Mouse (Mus musculus) macrophage (primary cell): Measurements from ENCODE around the gene Usp49. TPM values are rescaled to one million over a fixed set of nuclear protein-coding genes. Genes with fewer than 3 reads are reported as not detected.
"Not testable (repeated sequence)": the region's sequence is repeated elsewhere in the genome, so short reads cannot be mapped to it uniquely, and the experiment has no call there.

Experiments used
- H3K27ac ChIP-seq: fragments of 350-480 bp; formaldehyde crosslinking; 2 replicates; pipeline ENCODE4 v1.9.0; 2021
- H3K36me3 ChIP-seq: fragments of 350-480 bp; formaldehyde crosslinking; 2 replicates; pipeline ENCODE4 v1.9.0; 2021; ENCODE audit errors: inconsistent target
- H3K4me3 ChIP-seq: fragments of 350-480 bp; formaldehyde crosslinking; 2 replicates; pipeline ENCODE4 v1.9.0; 2021; ENCODE audit errors: inconsistent target
- H3K79me2 ChIP-seq: fragments of 350-480 bp; formaldehyde crosslinking; 2 replicates; pipeline ENCODE4 v1.9.0; 2021; ENCODE audit errors: inconsistent target
- WGBS: methylation state at CpG from one replicate; pipeline ENCODE4 v1.1.7; 2026; ENCODE audit warnings: inconsistent platforms; ENCODE audit not compliant: missing documents; 5-methylcytosine and 5-hydroxymethylcytosine counted together
- polyA plus RNA-seq: library from polyadenylated mRNA; stranded (reverse); fragments of 250-400 nt; gene quantifications from 3 replicates; pipeline ENCODE4 v1.2.4, GENCODE M21; 2018; ENCODE audit warnings: inconsistent platforms

The Usp49 gene
- polyA plus RNA-seq, 1 experiment from 2014 or later: 2.3 TPM

DNA sequence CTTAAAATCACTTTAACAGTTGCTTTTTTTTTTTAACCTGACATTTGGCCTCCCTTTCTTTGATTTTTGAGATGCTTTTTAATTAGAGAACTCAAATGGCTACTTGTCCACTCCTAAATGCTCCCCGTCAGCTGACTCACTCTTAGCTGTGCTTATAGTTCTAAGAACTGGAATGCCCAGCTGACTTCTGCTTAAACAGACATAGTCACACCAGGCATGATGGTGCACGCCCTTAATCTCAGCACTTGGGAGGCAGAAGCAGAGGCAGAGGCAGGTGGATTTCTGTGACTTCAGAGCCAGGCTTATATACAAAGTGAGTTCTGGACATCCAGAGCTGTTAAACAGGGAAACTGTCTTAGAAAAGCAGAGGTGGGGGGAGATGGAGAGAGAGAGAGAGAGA is 21.5 kb downstream of the Usp49 start:
- Histone ChIP-seq H3K79me2 (no peaks in the 10 kb centered on the region), H3K36me3 (no peaks in the 10 kb centered on the region), H3K4me3 (no peak overlapping the region), H3K27ac (no peak overlapping the region)
- WGBS: 95% methylated on average over 2 of the region's 2 CpGs

GRCm38 (mm10) chr17:47654346-47654745 is 23.9 kb downstream of the Usp49 start:
- H3K27ac ChIP-seq, H3K36me3 ChIP-seq, H3K4me3 ChIP-seq, H3K79me2 ChIP-seq: not testable (repeated sequence)
- WGBS: 94% methylated on average over 8 of the region's 8 CpGs

GRCm38 (mm10) chr17:47655697-47656096 is 25.2 kb downstream of the Usp49 start:
- H3K27ac ChIP-seq: no peak overlapping the region
- H3K4me3 ChIP-seq: no peak overlapping the region
- no peaks in the 10 kb centered on the region for H3K79me2 ChIP-seq
- 96% methylated on average over 5 of the region's 5 CpGs for WGBS
- no peaks in the 10 kb centered on the region for H3K36me3 ChIP-seq

DNA sequence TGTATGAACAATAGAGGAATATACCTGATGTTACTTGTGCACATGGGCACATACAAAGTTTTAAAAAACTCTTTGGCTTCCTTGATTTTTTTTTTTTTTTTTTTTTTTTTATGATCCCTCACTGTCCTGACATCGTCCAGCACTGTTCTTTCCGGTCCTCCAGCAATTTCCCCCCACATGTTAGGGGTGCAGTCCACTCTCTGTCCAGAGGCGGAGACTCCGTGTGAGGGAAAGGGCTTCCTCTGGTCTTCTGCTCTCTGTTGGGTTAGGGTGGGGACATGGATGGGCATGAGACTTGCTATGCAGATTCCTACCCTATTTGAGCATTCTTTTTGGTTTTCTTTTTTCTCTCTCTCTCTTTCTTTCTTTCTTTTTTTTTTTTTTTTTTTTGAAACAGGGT is 27.4 kb downstream of the Usp49 start:
- H3K4me3 ChIP-seq: no peak overlapping the region
- no peaks in the 10 kb centered on the region for H3K36me3 ChIP-seq
- H3K79me2 ChIP-seq: no peaks in the 10 kb centered on the region
- peak overlapping the region; percentile 67 for H3K27ac ChIP-seq
- 94% methylated on average over 4 of the region's 4 CpGs for WGBS

- Histone ChIP-seq H3K36me3 (no peaks in the 10 kb centered on the region), H3K27ac (peak overlapping the region; percentile 67), H3K4me3 (no peak overlapping the region), H3K79me2 (no peaks in the 10 kb centered on the region)
- 22% methylated on average over 3 of the region's 3 CpGs for WGBS
Observed at GRCm38 (mm10) chr17:47658741-47659243, 28.3 kb downstream of the Usp49 start.

- Histone ChIP-seq H3K79me2 (no peaks in the 10 kb centered on the region), H3K4me3 (no peak overlapping the region), H3K27ac (no peak overlapping the region), H3K36me3 (no peaks in the 10 kb centered on the region)
- WGBS: 90% methylated on average over 9 of the region's 9 CpGs
Observed at GRCm38 (mm10) chr17:47663009-47663713, 32.7 kb downstream of the Usp49 start.

- Histone ChIP-seq H3K36me3 (no peaks in the 10 kb centered on the region), H3K27ac (no peak overlapping the region), H3K4me3 (no peak overlapping the region), H3K79me2 (no peaks in the 10 kb centered on the region)
- 83% methylated on average over 7 of the region's 7 CpGs for whole genome bisulfite sequencing
Observed at GRCm38 (mm10) chr17:47664474-47664873, 34.0 kb downstream of the Usp49 start.

DNA sequence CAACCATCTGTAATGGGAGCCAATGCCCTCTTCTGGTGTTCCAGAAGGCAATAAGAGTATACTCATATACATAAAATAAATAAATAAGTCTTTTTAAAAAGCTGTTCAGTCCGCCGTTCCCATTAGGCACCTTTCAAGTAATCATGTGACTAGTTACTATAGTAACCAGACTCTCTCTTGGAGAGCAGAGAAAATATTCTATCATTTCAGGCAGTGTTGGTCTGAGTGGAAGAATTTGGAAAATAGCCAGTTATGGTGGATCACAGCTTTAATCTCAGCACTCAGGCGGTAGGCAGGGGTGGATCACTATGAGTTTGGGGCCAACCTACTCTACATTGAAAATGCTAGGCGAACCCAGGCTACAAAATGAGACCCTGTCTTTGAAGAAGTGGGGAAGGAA is 38.7 kb downstream of the Usp49 start:
- WGBS: 96% methylated on average over 4 of the region's 4 CpGs
- Histone ChIP-seq H3K79me2 (no peaks in the 10 kb centered on the region), H3K4me3 (no peak overlapping the region), H3K36me3 (no peaks in the 10 kb centered on the region), H3K27ac (no peak overlapping the region)

GRCm38 (mm10) chr17:47671988-47672310 is 41.5 kb downstream of the Usp49 start:
- Histone ChIP-seq H3K4me3 (no peak overlapping the region), H3K36me3 (no peaks in the 10 kb centered on the region), H3K27ac (no peak overlapping the region), H3K79me2 (no peaks in the 10 kb centered on the region)
- 66% methylated on average over 14 of the region's 14 CpGs for WGBS

DNA sequence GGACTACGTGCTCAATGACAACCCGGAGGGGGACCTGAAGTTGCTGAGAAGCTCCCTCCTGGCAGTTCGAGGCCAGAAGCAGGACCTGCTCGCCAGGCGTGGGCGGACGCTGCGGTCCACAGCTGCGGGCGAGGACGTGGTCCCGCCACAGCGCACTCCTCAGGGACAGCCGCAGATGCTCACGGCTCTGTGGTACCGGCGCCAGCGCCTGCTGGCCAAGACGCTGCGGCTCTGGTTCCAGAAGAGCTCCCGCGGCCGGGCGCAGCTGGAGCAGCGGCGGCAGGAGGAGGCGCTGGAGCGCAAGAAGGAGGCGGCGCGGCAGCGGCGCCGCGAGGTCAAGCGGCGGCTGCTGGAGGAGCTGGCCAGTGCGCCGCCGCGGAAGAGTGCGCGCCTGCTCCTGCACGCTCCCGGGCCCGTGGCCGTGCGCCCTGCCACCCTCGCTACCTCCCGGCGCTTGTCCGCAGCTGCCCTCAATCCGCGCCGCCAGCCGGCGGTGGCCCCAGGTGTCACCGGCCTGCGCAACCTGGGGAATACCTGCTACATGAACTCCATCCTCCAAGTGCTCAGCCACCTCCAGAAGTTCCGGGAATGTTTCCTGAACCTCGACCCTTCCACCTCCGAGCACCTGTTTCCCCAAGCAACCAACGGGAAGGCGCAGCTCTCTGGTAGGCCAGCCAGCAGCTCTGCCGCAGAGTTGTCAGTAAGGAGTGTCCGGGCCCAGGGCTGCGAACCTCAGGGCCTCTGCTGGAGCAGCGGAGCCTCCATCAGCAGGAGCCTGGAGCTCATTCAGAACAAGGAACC is 42.0 kb downstream of the Usp49 start:
- H3K27ac ChIP-seq: no peak overlapping the region
- no peak overlapping the region for H3K4me3 ChIP-seq
- 17% methylated on average over 68 of the region's 68 CpGs for WGBS
- H3K36me3 ChIP-seq: no peaks in the 10 kb centered on the region
- no peaks in the 10 kb centered on the region for H3K79me2 ChIP-seq

GRCm38 (mm10) chr17:47676581-47676980 is 46.1 kb downstream of the Usp49 start:
- peaks cover 14% of the 10 kb centered on the region for H3K36me3 ChIP-seq
- 27% methylated on average over 9 of the region's 9 CpGs for WGBS

DNA sequence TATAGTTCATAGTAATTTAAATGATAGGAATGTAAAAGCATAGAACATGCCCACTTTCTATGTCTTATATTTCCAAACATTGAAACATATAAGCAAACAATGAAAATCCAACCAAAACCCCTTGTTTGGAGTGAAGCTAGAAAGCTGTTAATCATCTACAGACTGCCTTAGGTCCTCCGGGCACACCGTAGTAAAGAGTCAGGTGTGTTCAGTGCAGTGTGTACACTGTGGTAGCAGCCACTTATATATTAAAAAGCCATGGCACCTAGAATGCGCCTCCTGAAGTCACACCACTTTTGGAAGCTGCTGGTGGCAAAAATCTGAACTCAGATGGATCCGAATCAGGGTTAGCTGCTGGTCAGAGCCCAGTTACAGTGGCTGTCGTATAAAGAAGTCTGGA is 47.7 kb downstream of the Usp49 start:
- H3K27ac ChIP-seq: no peak overlapping the region
- H3K4me3 ChIP-seq: no peak overlapping the region
- H3K36me3 ChIP-seq: peaks cover 14% of the 10 kb centered on the region
- 89% methylated on average over 5 of the region's 5 CpGs for WGBS
- no peaks in the 10 kb centered on the region for H3K79me2 ChIP-seq

More at GRCm38 (mm10) chr17:47676581-47676980, 46.1 kb downstream of the Usp49 start:
- H3K27ac ChIP-seq: no peak overlapping the region
- no peak overlapping the region for H3K4me3 ChIP-seq
- no peaks in the 10 kb centered on the region for H3K79me2 ChIP-seq

DNA sequence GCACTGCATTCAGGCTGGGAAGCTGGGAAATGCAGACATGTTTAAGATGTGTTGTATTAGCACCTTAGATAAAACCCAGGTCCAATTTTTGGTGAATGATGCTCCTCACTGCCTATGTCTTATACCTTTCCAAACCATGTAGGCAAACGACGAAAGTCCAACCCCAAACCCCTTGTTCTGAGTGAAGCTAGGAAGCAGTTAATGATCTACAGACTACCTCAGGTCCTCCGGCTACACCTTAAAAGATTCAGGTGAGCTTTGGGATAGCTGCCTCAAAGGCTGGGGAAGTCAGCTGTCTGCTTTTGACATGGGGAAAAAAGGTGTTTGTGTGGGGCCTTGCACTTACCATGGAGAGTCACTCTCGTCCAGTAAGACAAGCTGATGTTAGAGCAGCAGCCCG is 48.2 kb downstream of the Usp49 start:
- 95% methylated on average over 5 of the region's 5 CpGs for WGBS
- Histone ChIP-seq H3K27ac (no peak overlapping the region), H3K36me3 (peaks cover 14% of the 10 kb centered on the region)

DNA sequence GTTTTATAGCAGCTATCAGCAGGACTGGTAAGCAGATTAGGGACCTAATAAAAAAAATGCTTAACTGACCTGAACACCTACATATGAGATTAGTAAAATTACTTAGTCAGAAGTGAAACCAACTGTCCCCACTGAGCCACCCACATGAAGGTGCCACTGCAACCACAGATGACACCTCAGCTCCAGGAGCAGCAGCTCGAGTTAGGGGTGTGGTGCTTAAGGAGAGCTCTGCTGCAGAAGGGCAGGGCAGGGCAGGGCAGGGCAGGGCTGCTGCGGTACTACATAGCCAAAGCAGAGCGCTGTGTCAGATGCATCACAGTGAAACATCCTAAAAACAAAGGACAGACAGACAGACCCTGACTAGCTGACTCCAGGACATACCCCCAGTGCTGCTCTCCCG is 52.3 kb downstream of the Usp49 start:
- H3K4me3 ChIP-seq: no peak overlapping the region
- H3K27ac ChIP-seq: no peak overlapping the region
- 79% methylated on average over 4 of the region's 4 CpGs for WGBS
- H3K79me2 ChIP-seq: peaks cover 11% of the 10 kb centered on the region; the same call in 1 of the 2 replicates
- peaks cover 14% of the 10 kb centered on the region for H3K36me3 ChIP-seq

More for the DNA sequence above, 48.2 kb downstream of the Usp49 start:
- Histone ChIP-seq H3K4me3 (no peak overlapping the region), H3K79me2 (no peaks in the 10 kb centered on the region)
